Mouse (Mus musculus): Measurements from ENCODE around the gene Sept6. TPM values are rescaled to one million over a fixed set of nuclear protein-coding genes. Genes with fewer than 3 reads are reported as not detected.

Gene Sept6
- polyA plus RNA-seq, 1 experiment: 18.7 TPM

GRCm38 (mm10) chrX:36980563-36981187 is 10.9 kb downstream of the Sept6 start:
- Histone ChIP-seq H3ac (ENCODE audit: control insufficient read depth, insufficient read length, low read depth) (no peak overlapping the region), H3K36me3 (ENCODE audit: control insufficient read depth, insufficient read depth) (no peaks in the 10 kb centered on the region), H3K79me2 (ENCODE audit: control insufficient read depth, insufficient read depth) (no peaks in the 10 kb centered on the region), H3K27me3 (ENCODE audit: control insufficient read depth, insufficient read depth, insufficient read length) (no peaks in the 10 kb centered on the region), H3K79me3 (ENCODE audit: low read depth) (peaks cover 2% of the 10 kb centered on the region), H3K4me3 (ENCODE audit: insufficient read depth, poor library complexity, severe bottlenecking) (no peak overlapping the region)
- no peak for TF ChIP-seq MYOD1 (IDR thresholded peaks at IDR 0.05; ENCODE audit: control insufficient read depth, insufficient read length, low read depth)
- TF ChIP-seq USF1 (IDR thresholded peaks at IDR 0.05; ENCODE audit: low read depth): no peak
- TF ChIP-seq CEBPB (IDR thresholded peaks at IDR 0.05; ENCODE audit: low read depth): no peak
- no peak for TF ChIP-seq CTCF (IDR thresholded peaks at IDR 0.05; ENCODE audit: control insufficient read depth, insufficient read depth, insufficient read length)
- TF ChIP-seq MAX (IDR thresholded peaks at IDR 0.05): no peak
- TF ChIP-seq MYOG (IDR thresholded peaks at IDR 0.05; ENCODE audit: control insufficient read depth, extremely low read depth, insufficient read length): no peak
- no peak for TF ChIP-seq FOSL1 (IDR thresholded peaks at IDR 0.05; ENCODE audit: insufficient read depth, low read length, poor library complexity, severe bottlenecking)

- H3K4me3 ChIP-seq (ENCODE audit: insufficient read depth, poor library complexity, severe bottlenecking): no peak overlapping the region
- TF ChIP-seq MAX (IDR thresholded peaks at IDR 0.05) (no peak), CEBPB (IDR thresholded peaks at IDR 0.05; ENCODE audit: low read depth) (no peak), CTCF (IDR thresholded peaks at IDR 0.05; ENCODE audit: control insufficient read depth, insufficient read depth, insufficient read length) (no peak), MYOG (IDR thresholded peaks at IDR 0.05; ENCODE audit: control insufficient read depth, extremely low read depth, insufficient read length) (no peak), FOSL1 (IDR thresholded peaks at IDR 0.05; ENCODE audit: insufficient read depth, low read length, poor library complexity, severe bottlenecking) (no peak), USF1 (IDR thresholded peaks at IDR 0.05; ENCODE audit: low read depth) (no peak), MYOD1 (IDR thresholded peaks at IDR 0.05; ENCODE audit: control insufficient read depth, insufficient read length, low read depth) (no peak)
- H3K27me3 ChIP-seq (ENCODE audit: control insufficient read depth, insufficient read depth, insufficient read length): no peaks in the 10 kb centered on the region
- H3ac ChIP-seq (ENCODE audit: control insufficient read depth, insufficient read length, low read depth): no peak overlapping the region
- no peaks in the 10 kb centered on the region for H3K36me3 ChIP-seq (ENCODE audit: control insufficient read depth, insufficient read depth)
- H3K79me2 ChIP-seq (ENCODE audit: control insufficient read depth, insufficient read depth): no peaks in the 10 kb centered on the region
- no peaks in the 10 kb centered on the region for H3K79me3 ChIP-seq (ENCODE audit: low read depth)
These were observed 13.7 kb downstream of the Sept6 start for GRCm38 (mm10) chrX:36977863-36978262.

DNA sequence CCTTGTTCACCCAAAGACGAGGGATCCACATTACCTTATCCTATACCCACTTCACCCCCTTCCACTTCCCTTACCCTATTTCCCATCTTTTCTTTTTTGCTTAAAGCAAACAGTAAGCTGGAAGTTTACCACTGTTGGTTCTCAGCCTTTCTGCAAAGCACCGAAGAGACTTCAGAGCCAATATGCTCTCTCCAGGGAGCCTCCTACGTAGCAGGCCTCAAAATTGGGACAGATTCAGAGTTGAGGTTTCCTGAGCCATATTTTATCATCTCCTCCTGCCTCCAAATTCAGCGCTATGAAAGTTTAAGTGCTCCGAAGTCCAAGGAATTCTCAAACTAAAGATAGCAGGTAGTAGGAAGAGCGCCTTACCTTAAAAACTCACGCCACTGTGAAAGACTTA is 14.6 kb downstream of the Sept6 start:
- Histone ChIP-seq H3K79me3 (ENCODE audit: low read depth) (no peaks in the 10 kb centered on the region), H3K79me2 (ENCODE audit: control insufficient read depth, insufficient read depth) (no peaks in the 10 kb centered on the region), H3K27me3 (ENCODE audit: control insufficient read depth, insufficient read depth, insufficient read length) (no peaks in the 10 kb centered on the region), H3K36me3 (ENCODE audit: control insufficient read depth, insufficient read depth) (no peaks in the 10 kb centered on the region), H3K4me3 (ENCODE audit: insufficient read depth, poor library complexity, severe bottlenecking) (no peak overlapping the region), H3ac (ENCODE audit: control insufficient read depth, insufficient read length, low read depth) (no peak overlapping the region)
- no peak for TF ChIP-seq MYOD1 (IDR thresholded peaks at IDR 0.05; ENCODE audit: control insufficient read depth, insufficient read length, low read depth)
- TF ChIP-seq FOSL1 (IDR thresholded peaks at IDR 0.05; ENCODE audit: insufficient read depth, low read length, poor library complexity, severe bottlenecking): no peak
- TF ChIP-seq CTCF (IDR thresholded peaks at IDR 0.05; ENCODE audit: control insufficient read depth, insufficient read depth, insufficient read length): no peak
- no peak for TF ChIP-seq MYOG (IDR thresholded peaks at IDR 0.05; ENCODE audit: control insufficient read depth, extremely low read depth, insufficient read length)
- TF ChIP-seq MAX (IDR thresholded peaks at IDR 0.05): no peak
- no peak for TF ChIP-seq USF1 (IDR thresholded peaks at IDR 0.05; ENCODE audit: low read depth)
- no peak for TF ChIP-seq CEBPB (IDR thresholded peaks at IDR 0.05; ENCODE audit: low read depth)

- no peaks in the 10 kb centered on the region for H3K79me3 ChIP-seq (ENCODE audit: low read depth)
- no peaks in the 10 kb centered on the region for H3K27me3 ChIP-seq (ENCODE audit: control insufficient read depth, insufficient read depth, insufficient read length)
- TF ChIP-seq MYOG (IDR thresholded peaks at IDR 0.05; ENCODE audit: control insufficient read depth, extremely low read depth, insufficient read length): no peak
- no peaks in the 10 kb centered on the region for H3K79me2 ChIP-seq (ENCODE audit: control insufficient read depth, insufficient read depth)
- no peak overlapping the region for H3ac ChIP-seq (ENCODE audit: control insufficient read depth, insufficient read length, low read depth)
- no peaks in the 10 kb centered on the region for H3K36me3 ChIP-seq (ENCODE audit: control insufficient read depth, insufficient read depth)
- no peak overlapping the region for H3K4me3 ChIP-seq (ENCODE audit: insufficient read depth, poor library complexity, severe bottlenecking)
These were observed 15.3 kb downstream of the Sept6 start for GRCm38 (mm10) chrX:36976272-36976671.

GRCm38 (mm10) chrX:36974905-36975304 is 16.7 kb downstream of the Sept6 start:
- Histone ChIP-seq H3ac (ENCODE audit: control insufficient read depth, insufficient read length, low read depth) (no peak overlapping the region), H3K27me3 (ENCODE audit: control insufficient read depth, insufficient read depth, insufficient read length) (no peaks in the 10 kb centered on the region), H3K79me2 (ENCODE audit: control insufficient read depth, insufficient read depth) (no peaks in the 10 kb centered on the region), H3K36me3 (ENCODE audit: control insufficient read depth, insufficient read depth) (no peaks in the 10 kb centered on the region), H3K4me3 (ENCODE audit: insufficient read depth, poor library complexity, severe bottlenecking) (no peak overlapping the region), H3K79me3 (ENCODE audit: low read depth) (no peaks in the 10 kb centered on the region)
- TF ChIP-seq MYOG (IDR thresholded peaks at IDR 0.05; ENCODE audit: control insufficient read depth, extremely low read depth, insufficient read length): no peak
- no peak for TF ChIP-seq USF1 (IDR thresholded peaks at IDR 0.05; ENCODE audit: low read depth)
- no peak for TF ChIP-seq CTCF (IDR thresholded peaks at IDR 0.05; ENCODE audit: control insufficient read depth, insufficient read depth, insufficient read length)
- TF ChIP-seq MYOD1 (IDR thresholded peaks at IDR 0.05; ENCODE audit: control insufficient read depth, insufficient read length, low read depth): no peak
- TF ChIP-seq CEBPB (IDR thresholded peaks at IDR 0.05; ENCODE audit: low read depth): no peak
- TF ChIP-seq MAX (IDR thresholded peaks at IDR 0.05): no peak
- no peak for TF ChIP-seq FOSL1 (IDR thresholded peaks at IDR 0.05; ENCODE audit: insufficient read depth, low read length, poor library complexity, severe bottlenecking)

DNA sequence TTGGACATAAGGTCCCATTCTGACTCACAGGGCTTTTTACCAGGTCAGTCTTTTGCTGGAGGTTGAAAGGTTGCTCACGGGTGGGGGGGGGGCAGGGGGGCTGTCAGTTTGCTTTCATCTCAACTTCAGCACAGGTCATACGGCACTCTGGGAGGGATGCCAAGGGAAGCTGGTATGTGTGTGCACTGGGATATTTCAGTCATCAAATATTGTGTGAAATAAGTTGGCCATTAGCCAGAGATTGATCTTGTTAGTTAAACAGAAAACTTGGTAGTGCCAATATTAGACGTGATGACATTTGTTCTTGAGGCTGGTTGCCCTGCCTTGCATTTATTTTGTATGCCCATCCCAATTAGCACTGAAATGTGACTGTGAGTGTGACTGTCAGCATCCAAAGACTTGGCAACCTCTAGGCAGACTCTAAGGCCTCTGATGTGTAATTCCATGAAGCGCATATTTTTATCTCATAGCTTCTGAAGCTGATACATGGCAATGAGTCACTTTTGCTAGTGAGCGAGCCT is 18.6 kb downstream of the Sept6 start:
- Histone ChIP-seq H3K4me3 (ENCODE audit: insufficient read depth, poor library complexity, severe bottlenecking) (no peak overlapping the region), H3K79me3 (ENCODE audit: low read depth) (no peaks in the 10 kb centered on the region), H3K36me3 (ENCODE audit: control insufficient read depth, insufficient read depth) (no peaks in the 10 kb centered on the region), H3K27me3 (ENCODE audit: control insufficient read depth, insufficient read depth, insufficient read length) (no peaks in the 10 kb centered on the region), H3K79me2 (ENCODE audit: control insufficient read depth, insufficient read depth) (no peaks in the 10 kb centered on the region), H3ac (ENCODE audit: control insufficient read depth, insufficient read length, low read depth) (no peak overlapping the region)
- TF ChIP-seq CTCF (IDR thresholded peaks at IDR 0.05; ENCODE audit: control insufficient read depth, insufficient read depth, insufficient read length) (no peak), MYOG (IDR thresholded peaks at IDR 0.05; ENCODE audit: control insufficient read depth, extremely low read depth, insufficient read length) (no peak), USF1 (IDR thresholded peaks at IDR 0.05; ENCODE audit: low read depth) (no peak), MAX (IDR thresholded peaks at IDR 0.05) (no peak), CEBPB (IDR thresholded peaks at IDR 0.05; ENCODE audit: low read depth) (no peak), FOSL1 (IDR thresholded peaks at IDR 0.05; ENCODE audit: insufficient read depth, low read length, poor library complexity, severe bottlenecking) (no peak), MYOD1 (IDR thresholded peaks at IDR 0.05; ENCODE audit: control insufficient read depth, insufficient read length, low read depth) (no peak)
